Mouse (Mus musculus) limb, embryonic 15.5 days (tissue): ENCODE measurements around the gene Gm14419. TPM values are rescaled to one million over a fixed set of nuclear protein-coding genes. Genes with fewer than 3 reads are reported as not detected.
"Not testable (repeated sequence)": the region's sequence is repeated elsewhere in the genome, so short reads cannot be mapped to it uniquely, and the experiment has no call there.

Experiments used
- ATAC-seq: fragments of 200-750 bp; cut with Nextera tagmentation; 2 replicates; pipeline ENCODE4 v1.8.0; 2017; ENCODE audit warnings: low read depth, moderate TSS enrichment; ENCODE audit not compliant: insufficient number of reproducible peaks, low FRiP score, low TSS enrichment
- H3K27ac ChIP-seq: fragments of 300-500 bp; sonication (generic); 2 replicates; pipeline ENCODE4 v1.5.1; 2015; ENCODE audit warnings: moderate library complexity, mild to moderate bottlenecking, inconsistent platforms
- H3K27me3 ChIP-seq: fragments of 300-500 bp; sonication (generic); 2 replicates; pipeline ENCODE4 v1.6.1; 2015; ENCODE audit warnings: inconsistent platforms
- H3K36me3 ChIP-seq: fragments of 300-500 bp; sonication (generic); 2 replicates; pipeline ENCODE4 v1.6.1; 2015; ENCODE audit warnings: inconsistent platforms
- H3K4me1 ChIP-seq: fragments of 300-500 bp; sonication (generic); 2 replicates; pipeline ENCODE4 v1.6.1; 2015; ENCODE audit warnings: inconsistent platforms
- H3K4me2 ChIP-seq: fragments of 300-500 bp; sonication (generic); 2 replicates; pipeline ENCODE4 v1.6.1; 2015; ENCODE audit warnings: mild to moderate bottlenecking, inconsistent platforms
- H3K4me3 ChIP-seq: fragments of 300-500 bp; sonication (generic); 2 replicates; pipeline ENCODE4 v1.5.1; 2015; ENCODE audit warnings: mild to moderate bottlenecking, inconsistent platforms
- H3K9ac ChIP-seq: fragments of 300-500 bp; sonication (generic); 2 replicates; pipeline ENCODE4 v1.6.1; 2015; ENCODE audit warnings: inconsistent platforms
- H3K9me3 ChIP-seq: fragments of 300-500 bp; sonication (generic); 2 replicates; pipeline ENCODE4 v1.6.1; 2016; ENCODE audit warnings: inconsistent platforms
- WGBS: fragments of 180-500 bp; shearing (Covaris S2); methylation state at CpG from one replicate; pipeline ENCODE4 v1.1.7; 2015; 5-methylcytosine and 5-hydroxymethylcytosine counted together
- polyA plus RNA-seq: library from polyadenylated mRNA; unstranded; fragments of >200 nt; fragmentation: Nextera tagmentation; extraction: Ambion mirVana; gene quantifications from 2 replicates; pipeline ENCODE4 v1.2.1, GENCODE M21; 2015

Gm14419 gene
- polyA plus RNA-seq: 7.4 and 9.0 TPM in 2 replicates

DNA sequence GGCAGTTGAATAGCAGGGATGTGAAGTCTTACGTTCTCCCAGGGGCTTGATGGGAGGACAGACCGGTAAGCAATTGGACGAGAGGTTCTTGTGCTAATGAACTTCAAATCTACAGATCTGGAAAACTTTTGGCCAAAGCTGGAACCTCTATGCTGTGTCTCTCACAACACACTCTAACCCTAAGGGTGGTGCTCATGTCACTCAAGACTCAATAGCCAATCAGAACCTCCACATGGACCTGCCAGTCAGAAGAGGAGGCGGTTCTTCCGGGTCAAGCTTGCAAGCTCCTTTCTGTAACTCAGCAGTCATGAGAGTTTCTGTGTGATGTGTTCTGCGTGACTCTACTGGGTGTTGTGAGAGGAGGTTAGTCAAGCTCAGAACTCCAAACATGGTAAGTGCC, at the start of gene Gm14419:
Gene Gm14419, plus strand, starts transcription at position 301 of the 400 bp plus-strand sequence.
- not testable (repeated sequence) for H3K36me3 ChIP-seq, H3K4me1 ChIP-seq, H3K4me3 ChIP-seq, H3K9me3 ChIP-seq, H3K27me3 ChIP-seq, H3K9ac ChIP-seq, H3K4me2 ChIP-seq, H3K27ac ChIP-seq, ATAC-seq
- WGBS: no CpG with 5 or more reads among the region's 6 CpGs

Other genes with a start within 250 kb of the Gm14419 start
- 12.0 and 14.5 TPM in 2 replicates for gene Gm14295, start 202.3 kb upstream of the Gm14419 start, polyA plus RNA-seq
- not detected in 2 replicates for gene Gm14408, start 169.8 kb upstream of the Gm14419 start, polyA plus RNA-seq
- gene Gm14296, start 73.1 kb upstream of the Gm14419 start, polyA plus RNA-seq: 10.0 and 11.2 TPM in 2 replicates
- gene Gm14401, start 73.4 kb downstream of the Gm14419 start, polyA plus RNA-seq: not detected in 2 replicates
- 24.4 and 25.4 TPM in 2 replicates for gene Gm14410, start 205.5 kb downstream of the Gm14419 start, polyA plus RNA-seq